Mouse (Mus musculus) cortical plate, adult 2 months (tissue): ENCODE results near the gene Fam117a.

ENCODE experiments used
- CTCF ChIP-seq: fragments of 200-500 bp; IDR thresholded peaks from 2 replicates; pipeline ENCODE4 v1.5.1; 2011; ENCODE audit warnings: mild to moderate bottlenecking, control low read depth, low read length; ENCODE audit not compliant: insufficient read depth; ENCODE audit errors: extremely low read depth
- POLR2A ChIP-seq: fragments of 200-500 bp; IDR thresholded peaks from 2 replicates; pipeline ENCODE4 v1.6.1; 2011; ENCODE audit warnings: mild to moderate bottlenecking, low read length, control low read depth; ENCODE audit not compliant: insufficient read depth; ENCODE audit errors: extremely low read depth

GRCm38 (mm10) chr11:95328629-95329028 is 8.2 kb upstream of the Fam117a start:
- no peak for TF ChIP-seq CTCF
- no peak for TF ChIP-seq POLR2A
